Mouse (Mus musculus) kidney, embryonic 16.5 days (tissue): ENCODE measurements around the gene B230104I21Rik. TPM values are rescaled to one million over a fixed set of nuclear protein-coding genes. Genes with fewer than 3 reads are reported as not detected.

Experiments used
- ATAC-seq: fragments of 200-750 bp; cut with Nextera tagmentation; 2 replicates; pipeline ENCODE4 v1.8.0; 2017; ENCODE audit warnings: moderate TSS enrichment; ENCODE audit not compliant: low FRiP score, low TSS enrichment
- H3K27ac ChIP-seq: fragments of 300-500 bp; sonication (generic); 2 replicates; pipeline ENCODE4 v1.5.1; 2014; ENCODE audit warnings: low read length
- H3K27me3 ChIP-seq: fragments of 300-500 bp; sonication (generic); 2 replicates; pipeline ENCODE4 v1.6.1; 2014; ENCODE audit warnings: low read length, control low read depth, mixed read lengths; ENCODE audit not compliant: insufficient read depth
- H3K36me3 ChIP-seq: fragments of 300-500 bp; sonication (generic); 2 replicates; pipeline ENCODE4 v1.6.1; 2014; ENCODE audit warnings: low read length, control low read depth, mixed read lengths; ENCODE audit not compliant: insufficient read depth
- H3K4me1 ChIP-seq: fragments of 300-500 bp; sonication (generic); 2 replicates; pipeline ENCODE4 v1.6.1; 2014; ENCODE audit warnings: low read length, control low read depth, mixed read lengths; ENCODE audit not compliant: insufficient read depth
- H3K4me2 ChIP-seq: fragments of 300-500 bp; sonication (generic); replicated peaks from 2 replicates; pipeline ENCODE4 v1.6.1; 2014; ENCODE audit warnings: low read depth, low read length
- H3K4me3 ChIP-seq: fragments of 300-500 bp; sonication (generic); 2 replicates; pipeline ENCODE4 v1.5.1; 2014; ENCODE audit warnings: mild to moderate bottlenecking, low read length
- H3K9ac ChIP-seq: fragments of 300-500 bp; sonication (generic); replicated peaks from 2 replicates; pipeline ENCODE4 v1.6.1; 2014; ENCODE audit warnings: low read length
- H3K9me3 ChIP-seq: fragments of 300-500 bp; sonication (generic); 2 replicates; pipeline ENCODE4 v1.6.1; 2016; ENCODE audit warnings: low read length, control low read depth
- WGBS: fragments of 180-500 bp; shearing (Covaris S2); extraction: QIAGEN DNeasy Blood & Tissue Kit; methylation state at CpG from one replicate; pipeline ENCODE4 v1.1.7; 2014; 5-methylcytosine and 5-hydroxymethylcytosine counted together
- polyA plus RNA-seq: library from polyadenylated mRNA; unstranded; fragments of >200 nt; fragmentation: Nextera tagmentation; extraction: Ambion mirVana; gene quantifications from 2 replicates; pipeline ENCODE4 v1.2.1, GENCODE M21; 2015

Gene B230104I21Rik
- polyA plus RNA-seq, 1 experiment from 2014 or later: 0.37 TPM

GRCm38 (mm10) chr4:154389641-154390040 lies 53.7 kb downstream of the B230104I21Rik start:
- peak; percentile 47 for ATAC-seq
- Histone ChIP-seq H3K4me2 (no peak overlapping the region), H3K9me3 (no peaks in the 10 kb centered on the region), H3K36me3 (no peaks in the 10 kb centered on the region), H3K27me3 (peaks cover 5% of the 10 kb centered on the region), H3K4me3 (no peak overlapping the region), H3K27ac (peak overlapping the region; percentile 84), H3K9ac (peak overlapping the region; percentile 49), H3K4me1 (peaks cover 42% of the 10 kb centered on the region)
- WGBS: 54% methylated on average over 2 of the region's 2 CpGs

DNA sequence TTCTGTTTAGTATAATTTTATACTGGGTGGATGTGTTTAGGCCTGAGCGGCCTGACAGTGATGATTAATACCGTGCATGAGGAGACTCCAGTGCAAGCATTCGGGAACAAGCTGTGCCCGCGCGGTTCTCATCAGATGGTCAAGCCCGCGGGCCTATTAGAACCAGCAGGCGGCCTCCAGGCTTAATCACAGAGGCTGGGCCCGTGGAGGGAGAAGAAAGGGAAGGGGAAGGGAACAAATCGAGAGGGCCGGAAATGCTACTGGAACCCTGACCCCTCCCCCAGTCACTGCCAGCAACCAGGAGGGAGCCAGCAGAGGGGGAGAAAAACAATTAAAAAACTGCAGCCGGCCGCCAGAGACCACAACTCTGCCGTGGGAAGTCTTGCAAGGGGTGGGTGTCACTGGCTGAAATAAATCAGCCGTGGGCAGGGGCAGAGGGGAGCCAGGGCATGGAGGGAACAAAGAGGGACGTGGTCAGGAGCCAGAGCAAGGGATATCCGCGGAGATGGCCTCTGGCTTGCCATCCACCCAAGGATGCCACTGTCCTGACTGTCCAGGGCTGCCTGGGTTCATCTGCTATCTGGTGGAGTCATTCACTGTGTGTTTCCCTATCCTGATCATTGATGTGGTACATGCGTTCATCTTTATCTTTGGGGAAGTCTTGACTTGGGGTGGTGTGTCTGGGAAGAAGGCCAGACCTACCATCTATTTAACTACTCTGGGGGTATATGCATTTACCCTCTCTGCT lies 54.6 kb downstream of the B230104I21Rik start:
- ATAC-seq: peak; percentile 44
- Histone ChIP-seq H3K4me2 (peak overlapping the region; percentile 15), H3K9ac (peak overlapping the region; percentile 49)

GRCm38 (mm10) chr4:154392641-154393040 lies 56.7 kb downstream of the B230104I21Rik start:
- Histone ChIP-seq H3K4me1 (peaks cover 36% of the 10 kb centered on the region), H3K36me3 (no peaks in the 10 kb centered on the region), H3K27me3 (peaks cover 4% of the 10 kb centered on the region; the same call in 1 of the 2 replicates), H3K27ac (no peak overlapping the region), H3K9ac (no peak overlapping the region), H3K4me3 (no peak overlapping the region), H3K9me3 (no peaks in the 10 kb centered on the region), H3K4me2 (no peak overlapping the region)
- 70% methylated on average over 1 of the region's 1 CpGs for WGBS
- ATAC-seq: no peak

More for the DNA sequence above, 54.6 kb downstream of the B230104I21Rik start:
- Histone ChIP-seq H3K4me1 (peaks cover 42% of the 10 kb centered on the region), H3K36me3 (no peaks in the 10 kb centered on the region), H3K27me3 (peaks cover 4% of the 10 kb centered on the region; the same call in 1 of the 2 replicates), H3K4me3 (no peak overlapping the region), H3K9me3 (no peaks in the 10 kb centered on the region), H3K27ac (peak overlapping the region; percentile 84)
- WGBS: 6% methylated on average over 19 of the region's 20 CpGs

GRCm38 (mm10) chr4:154393196-154394122 lies 57.5 kb downstream of the B230104I21Rik start:
- WGBS: 17% methylated on average over 18 of the region's 18 CpGs
- no peak for ATAC-seq
- Histone ChIP-seq H3K27ac (no peak overlapping the region), H3K4me3 (no peak overlapping the region), H3K4me1 (peaks cover 36% of the 10 kb centered on the region), H3K4me2 (no peak overlapping the region), H3K27me3 (peaks cover 4% of the 10 kb centered on the region; the same call in 1 of the 2 replicates), H3K9ac (no peak overlapping the region), H3K9me3 (no peaks in the 10 kb centered on the region), H3K36me3 (no peaks in the 10 kb centered on the region)

DNA sequence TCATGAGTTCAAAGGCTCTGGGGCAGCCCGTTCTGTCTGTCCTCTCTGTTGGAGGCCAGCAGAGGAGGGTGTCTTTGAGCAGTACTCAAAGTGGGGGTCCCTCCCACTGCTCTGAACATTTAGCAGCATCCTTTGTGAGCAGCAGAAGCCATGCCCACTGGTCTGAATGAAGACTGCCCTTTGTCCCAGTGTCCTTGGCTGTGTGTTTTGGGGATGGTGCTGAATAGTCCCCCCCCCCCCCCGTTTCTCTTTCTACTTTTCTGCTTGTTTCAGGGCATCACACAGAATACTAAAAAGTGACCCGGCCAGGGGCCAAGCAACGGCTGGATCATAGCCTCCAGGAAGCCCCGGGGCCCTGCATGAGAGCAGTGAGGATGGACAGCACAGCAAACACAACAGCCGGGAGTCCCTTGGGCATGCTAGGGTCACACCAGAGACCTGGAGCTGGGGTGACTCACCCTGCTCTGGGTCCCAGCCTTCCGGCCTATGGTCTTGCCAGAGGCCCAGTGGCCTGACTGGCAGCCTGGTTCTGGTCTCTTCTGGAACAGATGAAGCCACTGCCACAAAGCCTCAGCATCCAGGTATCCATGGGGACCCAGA lies 58.3 kb downstream of the B230104I21Rik start:
- 67% methylated on average over 7 of the region's 7 CpGs for WGBS
- Histone ChIP-seq H3K9ac (no peak overlapping the region), H3K36me3 (no peaks in the 10 kb centered on the region), H3K4me1 (peaks cover 32% of the 10 kb centered on the region), H3K27me3 (peaks cover 6% of the 10 kb centered on the region; the same call in 1 of the 2 replicates), H3K9me3 (no peaks in the 10 kb centered on the region), H3K4me3 (no peak overlapping the region), H3K4me2 (no peak overlapping the region), H3K27ac (no peak overlapping the region)
- no peak for ATAC-seq

DNA sequence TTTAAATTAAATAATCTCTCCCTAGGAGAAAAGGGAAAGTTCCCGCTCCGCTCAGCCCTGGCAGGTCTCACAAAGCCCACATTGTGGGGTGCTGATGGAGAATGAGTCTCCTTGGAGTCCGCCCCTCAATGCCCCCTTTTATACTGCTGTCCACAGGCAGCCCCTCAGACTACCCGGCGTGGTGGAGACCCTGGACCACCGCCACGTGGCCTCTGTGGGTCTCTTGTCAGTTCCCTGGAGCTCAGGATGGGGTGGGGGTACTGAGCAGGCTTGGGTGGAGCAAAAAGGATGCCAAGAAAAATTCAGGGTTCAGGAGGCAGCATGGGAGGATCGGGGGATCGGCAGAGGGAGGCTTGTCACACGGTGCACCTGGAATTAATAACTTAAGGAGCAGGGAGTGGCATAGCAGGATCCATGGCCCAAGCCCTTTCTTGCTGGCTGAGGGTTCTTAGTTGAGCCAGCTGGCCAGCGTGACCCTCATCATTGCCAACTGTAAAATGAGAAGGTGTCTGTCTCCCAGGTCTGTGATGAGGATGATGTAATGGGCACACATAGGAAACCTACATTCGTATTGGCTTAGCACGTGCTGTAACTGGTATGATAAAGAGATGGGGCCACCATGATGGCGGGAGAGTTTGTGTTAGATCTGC lies 60.9 kb downstream of the B230104I21Rik start:
- peaks cover 11% of the 10 kb centered on the region for H3K27me3 ChIP-seq
- H3K9ac ChIP-seq: no peak overlapping the region
- H3K4me1 ChIP-seq: peaks cover 31% of the 10 kb centered on the region
- no peaks in the 10 kb centered on the region for H3K36me3 ChIP-seq
- 82% methylated on average over 14 of the region's 14 CpGs for WGBS
- no peaks in the 10 kb centered on the region for H3K9me3 ChIP-seq
- H3K4me3 ChIP-seq: no peak overlapping the region
- ATAC-seq: no peak
- H3K4me2 ChIP-seq: no peak overlapping the region
- H3K27ac ChIP-seq: no peak overlapping the region

Other genes with a start within 250 kb of the B230104I21Rik start
- gene Trp73, start 195.9 kb upstream of the B230104I21Rik start, polyA plus RNA-seq: 0.31 and 0.44 TPM in 2 replicates
- gene Wrap73, start 193.8 kb upstream of the B230104I21Rik start, polyA plus RNA-seq: 41.8 and 46.0 TPM in 2 replicates
- gene Tprgl, start 175.5 kb upstream of the B230104I21Rik start, polyA plus RNA-seq: 123 and 136 TPM in 2 replicates
- 12.3 and 15.7 TPM in 2 replicates for gene Megf6, start 165.4 kb upstream of the B230104I21Rik start, polyA plus RNA-seq
- 44.2 and 44.3 TPM in 2 replicates for gene Arhgef16, start 34.5 kb upstream of the B230104I21Rik start, polyA plus RNA-seq